Mouse (Mus musculus): Measurements from ENCODE around the gene Gm9495. TPM values are rescaled to one million over a fixed set of nuclear protein-coding genes. Genes with fewer than 3 reads are reported as not detected.
A peak's percentile ranks its signal among the peaks of the same experiment; 100 is the strongest.

The Gm9495 gene
- polyA plus RNA-seq, 1 experiment from 2014 or later = not detected

DNA sequence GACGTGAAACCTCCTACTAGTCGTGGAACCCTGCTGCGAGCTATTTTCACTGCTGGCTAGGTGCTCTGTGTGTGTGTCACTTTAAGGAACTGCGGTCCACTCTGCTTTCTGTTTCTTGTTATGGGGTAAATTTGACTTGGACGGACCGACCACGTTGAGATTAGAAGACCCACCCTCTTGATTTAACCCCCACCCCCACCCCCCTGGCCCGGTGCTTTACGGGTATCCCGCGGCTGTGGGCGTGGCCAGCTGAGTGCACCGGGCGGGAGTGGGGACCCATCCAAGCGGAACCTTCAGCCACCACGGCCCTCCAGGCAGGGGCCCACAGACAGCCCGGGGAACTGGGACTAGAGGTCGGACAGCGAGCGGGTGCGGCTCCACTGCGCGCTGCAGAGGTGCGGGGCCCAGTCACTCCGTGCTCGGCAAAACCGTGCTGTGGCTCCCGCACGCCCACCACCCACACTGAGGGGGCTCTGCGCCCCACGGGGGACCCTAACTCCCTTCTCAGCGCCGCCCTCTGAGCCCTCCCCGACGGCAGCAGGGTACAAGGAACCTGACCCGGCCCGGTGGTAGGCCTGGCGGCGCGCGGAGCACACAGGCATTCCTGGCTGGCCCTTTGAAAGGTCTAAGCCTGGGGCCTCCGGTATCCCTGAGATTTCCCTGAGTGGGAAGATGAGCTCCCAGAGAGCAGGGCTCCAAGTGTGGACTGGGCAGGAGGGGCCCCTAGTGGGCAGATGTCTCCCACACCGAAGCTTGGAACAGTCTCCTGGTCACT is 54.0 kb downstream of the Gm9495 start:
- Histone ChIP-seq H3K4me2 (replicated peaks; ENCODE audit: low read depth, low read length) (peak overlapping the region; percentile 76), H3K9me3 (ENCODE audit: low read length) (no peaks in the 10 kb centered on the region), H3K4me1 (ENCODE audit: insufficient read depth, low read depth, low read length) (peaks cover 3% of the 10 kb centered on the region; the same call in 1 of the 2 replicates), H3K4me3 (ENCODE audit: low read depth, low read length) (peak overlapping the region; percentile 49), H3K9ac (replicated peaks; ENCODE audit: low read depth) (peak overlapping the region; percentile 39; the same call in 1 of the 2 replicates), H3K27ac (ENCODE audit: low read length) (peak overlapping the region; percentile 79), H3K27me3 (replicated peaks; ENCODE audit: insufficient read depth, low read length) (no peaks in the 10 kb centered on the region), H3K36me3 (ENCODE audit: insufficient read depth, low read length) (no peaks in the 10 kb centered on the region)
- ATAC-seq = peak; percentile 62
- WGBS = 16% methylated on average over 43 of the region's 43 CpGs
- TF ChIP-seq CTCF (IDR thresholded peaks at IDR 0.05) = peak; percentile 49
- TF ChIP-seq EP300 (IDR thresholded peaks at IDR 0.05) = no peak
- DNase-seq (ENCODE audit: low spot score) = peak; percentile 64

DNA sequence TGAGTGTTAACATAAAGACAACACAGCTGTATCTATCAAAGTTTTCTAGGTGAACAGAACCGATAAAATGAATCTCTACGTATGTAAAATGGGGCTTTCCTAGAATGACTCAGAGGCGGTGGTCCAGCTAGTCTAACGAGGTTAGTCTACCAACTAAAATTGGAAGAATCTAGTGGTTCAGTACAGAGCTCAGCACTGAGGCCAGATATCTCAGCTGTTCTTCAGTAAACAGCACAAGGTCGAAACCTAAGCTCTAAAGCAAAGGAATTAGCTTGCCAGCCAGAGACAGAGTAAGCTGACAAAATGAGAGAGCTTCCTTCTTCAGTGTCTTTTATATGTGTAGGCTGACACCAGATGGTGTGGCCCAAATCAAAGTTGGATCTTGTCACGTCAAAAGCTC is 57.2 kb downstream of the Gm9495 start:
- 68% methylated on average over 6 of the region's 6 CpGs for WGBS
- H3K9me3 ChIP-seq (ENCODE audit: low read length) = no peaks in the 10 kb centered on the region
- no peak for TF ChIP-seq CTCF (IDR thresholded peaks at IDR 0.05)
- TF ChIP-seq EP300 (IDR thresholded peaks at IDR 0.05) = no peak
- no peak overlapping the region for H3K9ac ChIP-seq (replicated peaks; ENCODE audit: low read depth)
- ATAC-seq (no peak), DNase-seq (ENCODE audit: low spot score) (no peak)
- no peaks in the 10 kb centered on the region for H3K27me3 ChIP-seq (replicated peaks; ENCODE audit: insufficient read depth, low read length)
- H3K4me2 ChIP-seq (replicated peaks; ENCODE audit: low read depth, low read length) = no peak overlapping the region
- H3K4me3 ChIP-seq (ENCODE audit: low read depth, low read length) = no peak overlapping the region
- peaks cover 9% of the 10 kb centered on the region; the same call in 1 of the 2 replicates for H3K4me1 ChIP-seq (ENCODE audit: insufficient read depth, low read depth, low read length)
- H3K36me3 ChIP-seq (ENCODE audit: insufficient read depth, low read length) = no peaks in the 10 kb centered on the region
- 0 out of 2 replicates have a peak overlapping the region, but pooled peaks have one; percentile 93 for H3K27ac ChIP-seq (ENCODE audit: low read length)

DNA sequence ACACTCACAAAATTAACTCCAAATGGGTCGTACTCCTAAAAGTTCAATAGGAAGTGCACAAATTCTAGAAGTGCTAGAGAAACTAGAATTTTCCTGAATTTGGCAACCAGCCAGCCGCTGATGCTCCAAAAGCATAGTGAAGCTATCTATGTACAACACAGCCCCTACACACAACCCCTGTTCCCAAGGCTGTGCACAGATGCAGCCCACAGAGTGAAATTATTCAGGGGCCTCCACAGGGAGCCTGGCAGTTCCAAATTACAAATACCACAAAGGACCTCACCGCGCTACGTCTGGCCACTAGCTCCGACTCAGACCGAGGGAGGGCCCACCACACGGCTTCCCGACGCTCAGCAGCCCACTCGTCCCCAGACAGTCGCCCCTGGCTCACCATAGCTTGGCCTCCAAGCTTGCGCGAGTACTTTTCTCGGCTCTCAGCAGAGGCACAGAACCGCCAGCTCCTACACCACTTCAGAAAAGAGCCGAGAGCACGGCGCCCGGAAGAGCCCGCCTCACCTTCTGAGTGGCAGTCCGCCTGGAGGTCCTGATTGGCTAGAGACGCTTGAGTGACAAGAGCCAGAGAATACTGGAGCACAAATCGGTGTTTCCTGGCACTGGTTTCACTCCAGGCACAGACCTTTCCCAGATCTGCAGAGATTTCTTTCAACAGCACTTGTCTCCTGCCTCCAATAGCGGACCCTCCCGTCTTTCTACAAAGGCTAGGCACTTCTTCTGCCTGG is 58.1 kb downstream of the Gm9495 start:
- peak overlapping the region; percentile 81 for H3K4me3 ChIP-seq (ENCODE audit: low read depth, low read length)
- no peak; the same call in 1 of the 2 replicates for TF ChIP-seq EP300 (IDR thresholded peaks at IDR 0.05)

DNA sequence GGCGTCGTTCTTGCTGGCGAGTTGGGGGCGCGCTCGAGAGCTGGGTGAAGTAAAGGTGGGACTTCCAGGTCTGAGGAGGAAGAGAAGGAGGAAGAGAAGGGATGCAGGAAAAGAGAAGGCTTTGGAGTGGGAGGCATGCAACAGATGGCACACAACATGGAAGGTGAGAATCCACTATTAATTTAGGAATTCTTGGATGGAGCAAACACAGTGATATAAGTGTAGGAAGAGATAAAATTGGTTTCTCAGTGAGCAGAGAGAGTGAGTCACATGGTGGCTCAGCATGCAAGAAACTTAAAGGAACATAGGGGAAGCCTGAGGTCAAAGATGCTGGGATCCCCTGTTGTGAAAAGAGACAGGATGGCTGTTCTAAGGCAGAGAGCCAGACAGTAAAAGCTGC is 69.0 kb downstream of the Gm9495 start:
- Histone ChIP-seq H3K9ac (replicated peaks; ENCODE audit: low read depth) (no peak overlapping the region), H3K36me3 (ENCODE audit: insufficient read depth, low read length) (peaks cover 4% of the 10 kb centered on the region; the same call in 1 of the 2 replicates), H3K4me3 (ENCODE audit: low read depth, low read length) (no peak overlapping the region), H3K4me2 (replicated peaks; ENCODE audit: low read depth, low read length) (no peak overlapping the region), H3K27ac (ENCODE audit: low read length) (no peak overlapping the region), H3K27me3 (replicated peaks; ENCODE audit: insufficient read depth, low read length) (no peaks in the 10 kb centered on the region), H3K4me1 (ENCODE audit: insufficient read depth, low read depth, low read length) (no peaks in the 10 kb centered on the region), H3K9me3 (ENCODE audit: low read length) (peaks cover 17% of the 10 kb centered on the region)
- ATAC-seq (no peak), DNase-seq (ENCODE audit: low spot score) (no peak)
- no peak for TF ChIP-seq CTCF (IDR thresholded peaks at IDR 0.05)
- TF ChIP-seq EP300 (IDR thresholded peaks at IDR 0.05) = no peak
- 100% methylated on average over 6 of the region's 6 CpGs for WGBS

More for the DNA sequence above, 58.1 kb downstream of the Gm9495 start:
- Histone ChIP-seq H3K9ac (replicated peaks; ENCODE audit: low read depth) (peak overlapping the region; percentile 77), H3K27me3 (replicated peaks; ENCODE audit: insufficient read depth, low read length) (no peaks in the 10 kb centered on the region), H3K36me3 (ENCODE audit: insufficient read depth, low read length) (no peaks in the 10 kb centered on the region), H3K4me1 (ENCODE audit: insufficient read depth, low read depth, low read length) (peaks cover 9% of the 10 kb centered on the region; the same call in 1 of the 2 replicates), H3K27ac (ENCODE audit: low read length) (peak overlapping the region; percentile 93), H3K4me2 (replicated peaks; ENCODE audit: low read depth, low read length) (peak overlapping the region; percentile 71), H3K9me3 (ENCODE audit: low read length) (no peaks in the 10 kb centered on the region)
- ATAC-seq = peak; percentile 97
- DNase-seq (ENCODE audit: low spot score) = peak; percentile 97
- WGBS = 1% methylated on average over 26 of the region's 26 CpGs

Other genes with a start within 250 kb of the Gm9495 start
- gene Zfp930, start 244.5 kb downstream of the Gm9495 start, polyA plus RNA-seq (2015; fragmentation: Nextera tagmentation; extraction: Ambion mirVana) = 6.7 and 7.2 TPM in 2 replicates
- 1.6 and 1.7 TPM in 2 replicates for gene D130040H23Rik, start 182.5 kb downstream of the Gm9495 start, polyA plus RNA-seq (2015; fragmentation: Nextera tagmentation; extraction: Ambion mirVana)
- gene Gm7697, start 69.4 kb upstream of the Gm9495 start, polyA plus RNA-seq (2015; fragmentation: Nextera tagmentation; extraction: Ambion mirVana) = not detected in 2 replicates
- 15.2 and 16.1 TPM in 2 replicates for gene Zfp868, start 172.0 kb upstream of the Gm9495 start, polyA plus RNA-seq (2015; fragmentation: Nextera tagmentation; extraction: Ambion mirVana)
- gene Zfp964, start 200.9 kb upstream of the Gm9495 start, polyA plus RNA-seq (2015; fragmentation: Nextera tagmentation; extraction: Ambion mirVana) = 0.95 and 1.1 TPM in 2 replicates